Mouse (Mus musculus): ENCODE data around the gene Nid2.

Gene Nid2

GRCm38 (mm10) chr14:19751025-19751771 lies at the start of gene Nid2:
TSS of gene Nid2 (plus strand) at chr14:19751265.
- ATAC-seq (ENCODE audit: insufficient number of reproducible peaks, low FRiP score, low TSS enrichment): peak; percentile 11; the same call in 1 of the 2 replicates

GRCm38 (mm10) chr14:19701546-19701945 lies 49.5 kb upstream of the Nid2 start:
- no peak for ATAC-seq (ENCODE audit: insufficient number of reproducible peaks, low FRiP score, low TSS enrichment)

DNA sequence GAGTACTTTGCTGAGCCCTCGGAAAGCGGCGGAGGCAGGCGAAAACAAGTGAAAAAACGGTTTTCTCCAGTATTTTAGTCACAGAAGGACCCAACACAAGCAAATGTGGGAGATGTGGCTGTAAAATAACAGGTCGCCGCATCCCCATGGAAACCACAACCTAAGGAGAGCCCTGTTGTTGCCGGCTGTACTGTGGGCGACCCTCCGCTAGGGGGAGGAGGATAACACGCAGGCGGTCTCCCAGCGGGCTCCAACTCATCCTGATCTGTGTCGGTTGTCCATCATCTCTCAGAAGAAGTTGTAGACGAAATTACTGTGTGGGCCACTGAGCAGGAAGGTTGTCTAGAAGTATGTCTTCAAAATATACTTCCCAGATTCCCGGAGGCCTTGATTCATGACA lies 45.4 kb upstream of the Nid2 start:
- ATAC-seq (ENCODE audit: insufficient number of reproducible peaks, low FRiP score, low TSS enrichment): no peak

- peak; percentile 51 for ATAC-seq (ENCODE audit: insufficient number of reproducible peaks, low FRiP score, low TSS enrichment)
These were observed 44.6 kb upstream of the Nid2 start for GRCm38 (mm10) chr14:19706454-19706853.

GRCm38 (mm10) chr14:19706997-19707396 lies 44.1 kb upstream of the Nid2 start:
- ATAC-seq (ENCODE audit: insufficient number of reproducible peaks, low FRiP score, low TSS enrichment): no peak; the same call in 1 of the 2 replicates

GRCm38 (mm10) chr14:19707721-19708507 lies 43.2 kb upstream of the Nid2 start:
- no peak for ATAC-seq (ENCODE audit: insufficient number of reproducible peaks, low FRiP score, low TSS enrichment)

- ATAC-seq (ENCODE audit: insufficient number of reproducible peaks, low FRiP score, low TSS enrichment): no peak
These were observed 41.9 kb upstream of the Nid2 start for GRCm38 (mm10) chr14:19709161-19709560.

DNA sequence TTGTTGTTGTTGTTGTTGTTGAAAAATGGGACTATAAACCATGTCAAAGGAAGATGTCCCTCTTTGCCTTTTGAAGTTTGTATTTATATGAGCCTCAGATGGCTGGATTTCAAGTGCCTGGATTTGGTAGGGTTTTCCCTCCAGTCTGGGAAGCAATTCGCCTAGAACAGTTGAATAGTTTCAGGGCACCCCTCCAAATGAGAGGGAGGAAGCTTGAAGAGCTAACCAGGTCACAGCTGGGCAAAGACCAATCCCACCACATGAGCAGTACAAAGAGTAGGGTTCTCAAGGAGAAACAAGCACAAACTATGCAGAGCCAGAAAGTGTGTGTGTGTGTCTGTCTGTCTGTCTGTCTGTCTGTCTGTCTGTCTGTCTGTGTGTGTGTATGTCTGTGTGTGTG lies 39.3 kb upstream of the Nid2 start:
- ATAC-seq (ENCODE audit: insufficient number of reproducible peaks, low FRiP score, low TSS enrichment): no peak

DNA sequence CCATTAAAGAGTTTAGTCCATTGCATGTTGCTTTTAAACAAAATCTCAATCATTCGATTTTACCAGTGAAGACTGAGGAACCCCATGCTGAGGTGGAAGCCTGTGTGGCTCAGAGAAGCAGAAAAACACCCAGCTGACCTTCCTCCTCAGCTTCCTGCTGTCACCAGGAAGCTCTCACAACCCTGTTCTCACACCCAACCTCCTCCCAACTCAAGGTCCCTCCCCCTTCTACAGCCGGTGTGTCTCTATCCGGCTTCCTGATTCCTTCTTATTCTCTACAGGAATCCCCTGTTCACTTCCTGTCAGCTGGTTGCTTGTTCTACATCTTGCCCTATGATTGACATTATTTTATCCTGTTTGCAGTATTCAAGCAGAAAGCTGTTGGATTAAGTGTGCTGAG lies 38.0 kb upstream of the Nid2 start:
- ATAC-seq (ENCODE audit: insufficient number of reproducible peaks, low FRiP score, low TSS enrichment): no peak

GRCm38 (mm10) chr14:19719077-19719476 lies 32.0 kb upstream of the Nid2 start:
- ATAC-seq (ENCODE audit: insufficient number of reproducible peaks, low FRiP score, low TSS enrichment): no peak

- ATAC-seq (ENCODE audit: insufficient number of reproducible peaks, low FRiP score, low TSS enrichment): no peak
These were observed 30.9 kb upstream of the Nid2 start for GRCm38 (mm10) chr14:19720044-19720611.

- no peak for ATAC-seq (ENCODE audit: insufficient number of reproducible peaks, low FRiP score, low TSS enrichment)
These were observed 22.8 kb upstream of the Nid2 start for GRCm38 (mm10) chr14:19728278-19728677.

GRCm38 (mm10) chr14:19728737-19729136 lies 22.3 kb upstream of the Nid2 start:
- ATAC-seq (ENCODE audit: insufficient number of reproducible peaks, low FRiP score, low TSS enrichment): no peak

DNA sequence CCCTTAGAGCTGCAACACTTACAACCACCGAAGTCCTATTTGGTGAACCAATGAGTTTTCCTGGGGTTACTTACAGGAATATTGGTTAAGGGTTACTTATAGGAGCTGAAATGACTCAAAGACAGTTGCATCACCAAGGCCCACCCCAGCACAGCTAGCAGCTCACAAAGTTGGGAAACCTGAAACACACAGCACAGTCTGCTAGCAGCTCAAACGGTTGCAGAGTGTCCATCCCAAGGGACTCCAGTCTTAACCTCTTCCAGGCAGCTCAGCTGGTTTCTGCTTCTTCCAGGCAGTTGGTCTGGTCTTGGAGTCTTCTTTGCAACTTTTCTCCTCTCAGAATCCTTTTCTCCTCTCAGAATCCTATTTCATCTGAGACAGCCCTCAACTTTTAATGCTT lies 19.0 kb upstream of the Nid2 start:
- no peak for ATAC-seq (ENCODE audit: insufficient number of reproducible peaks, low FRiP score, low TSS enrichment)

DNA sequence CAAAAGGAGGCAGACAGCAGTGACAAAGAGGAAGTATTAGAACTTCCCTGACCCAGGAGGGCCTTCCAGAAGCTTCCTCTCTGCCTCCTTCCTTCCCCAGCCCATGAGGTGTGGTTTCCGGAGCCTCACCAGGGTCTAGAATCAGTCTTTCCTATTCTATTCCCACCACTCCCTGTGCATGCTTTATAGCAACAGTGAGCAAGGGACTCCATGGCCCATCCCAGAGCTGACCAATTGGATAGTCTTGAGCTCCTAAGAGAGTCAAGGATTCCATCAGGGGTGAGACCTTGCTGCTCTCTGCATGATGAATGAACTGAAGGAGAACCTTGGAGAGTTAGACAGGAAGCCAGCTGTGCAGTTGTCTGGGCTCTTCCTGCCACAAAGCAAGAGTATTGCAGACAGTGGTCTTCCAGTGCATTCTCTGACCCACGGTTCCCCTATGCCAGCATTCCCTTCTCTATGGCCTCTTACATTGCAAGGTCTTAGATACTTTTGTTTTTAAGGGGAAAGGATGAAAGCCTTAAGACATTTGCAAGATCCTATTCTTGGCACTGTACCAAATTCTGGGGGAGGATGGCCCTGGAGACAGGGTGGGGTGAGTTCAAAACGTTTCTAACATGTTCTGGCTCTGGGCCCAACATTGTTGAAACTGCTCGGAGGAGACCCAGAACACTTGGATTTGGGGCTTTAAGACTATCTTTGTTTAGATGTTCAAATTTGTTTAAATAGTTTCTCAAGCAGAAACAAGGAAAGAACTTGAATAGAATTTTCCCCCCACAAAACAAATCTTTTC lies 17.4 kb upstream of the Nid2 start:
- ATAC-seq (ENCODE audit: insufficient number of reproducible peaks, low FRiP score, low TSS enrichment): no peak

GRCm38 (mm10) chr14:19735303-19735702 lies 15.8 kb upstream of the Nid2 start:
- ATAC-seq (ENCODE audit: insufficient number of reproducible peaks, low FRiP score, low TSS enrichment): no peak

GRCm38 (mm10) chr14:19737568-19737967 lies 13.5 kb upstream of the Nid2 start:
- no peak for ATAC-seq (ENCODE audit: insufficient number of reproducible peaks, low FRiP score, low TSS enrichment)

DNA sequence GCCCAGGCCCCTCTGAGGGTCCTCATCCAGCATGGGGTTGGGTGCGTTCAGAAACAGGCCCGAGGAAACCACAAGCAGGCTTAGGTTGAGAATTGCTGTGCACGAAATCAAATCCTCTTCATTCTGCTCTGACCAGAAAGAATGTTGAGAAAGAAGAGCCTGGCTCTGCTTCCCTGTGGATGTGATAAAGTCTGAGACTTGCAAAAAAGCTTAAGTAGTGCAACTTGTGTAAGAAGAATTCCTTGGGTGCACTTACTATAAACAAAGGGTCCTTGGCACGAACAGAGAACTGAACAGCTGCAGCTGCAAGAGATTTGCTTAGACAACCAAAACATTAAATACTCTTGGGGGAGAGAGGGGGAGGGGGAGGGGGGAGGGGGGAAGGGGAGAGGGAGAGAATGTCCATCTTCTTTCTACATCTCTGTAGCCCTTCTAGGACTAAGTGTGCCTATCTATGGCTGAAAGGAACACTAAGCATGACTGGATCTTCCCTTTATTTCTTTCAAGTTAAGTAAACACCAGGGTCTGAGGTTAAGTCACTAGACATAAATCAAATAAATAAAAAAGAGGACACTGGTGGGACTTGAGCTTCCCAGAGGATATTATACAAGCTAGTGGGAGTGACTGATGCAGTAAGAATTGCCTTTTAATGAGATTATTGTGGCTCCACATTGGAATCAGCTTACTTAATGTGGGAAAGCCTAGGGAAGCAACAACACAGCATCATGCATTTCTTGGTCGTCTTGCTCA lies 12.8 kb upstream of the Nid2 start:
- no peak for ATAC-seq (ENCODE audit: insufficient number of reproducible peaks, low FRiP score, low TSS enrichment)

DNA sequence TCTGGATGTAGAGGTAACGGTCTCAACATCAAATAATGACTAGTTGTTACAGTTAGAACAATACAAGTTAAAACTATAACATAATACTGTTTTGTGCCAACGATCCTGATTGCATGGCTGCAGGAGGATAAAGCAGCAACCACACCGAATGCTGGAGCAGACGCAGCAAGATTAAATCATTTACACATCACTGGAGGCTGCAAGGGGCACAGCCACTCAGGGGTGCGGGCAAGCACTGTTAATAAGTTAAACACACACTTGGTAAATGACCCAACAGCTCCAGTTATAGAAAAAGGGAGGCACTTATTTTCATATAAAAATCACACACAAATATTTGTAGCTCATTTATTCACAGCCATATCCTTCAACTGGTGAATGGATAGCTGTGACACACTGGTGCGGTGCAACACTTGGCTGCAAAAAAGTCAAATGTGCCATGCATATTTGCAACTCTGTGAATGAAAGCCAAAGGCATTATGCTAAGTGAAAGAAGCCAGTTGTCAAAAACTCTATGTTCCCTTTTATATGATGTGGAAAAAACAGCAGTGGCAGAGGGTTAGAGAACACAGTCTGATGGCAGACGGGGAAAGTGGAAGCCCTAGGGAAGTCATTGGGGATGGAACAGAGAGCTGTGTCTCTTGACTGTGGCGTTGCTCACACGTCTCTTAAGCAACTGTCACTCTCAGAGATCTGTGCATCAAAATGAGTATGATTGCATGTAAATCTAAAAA lies 11.5 kb upstream of the Nid2 start:
- no peak for ATAC-seq (ENCODE audit: insufficient number of reproducible peaks, low FRiP score, low TSS enrichment)

Data from cerebellum, adult (tissue).